Mouse (Mus musculus) cortical plate, adult 2 months (tissue): ENCODE measurements around the gene Pcgf5. TPM values are rescaled to one million over a fixed set of nuclear protein-coding genes. Genes with fewer than 3 reads are reported as not detected.
"Not testable (repeated sequence)": the region's sequence is repeated elsewhere in the genome, so short reads cannot be mapped to it uniquely, and the experiment has no call there.

Experiments
- H3K27ac ChIP-seq: fragments of 200-500 bp; 2 replicates; pipeline ENCODE4 v1.5.1; 2012; ENCODE audit warnings: low read length, control low read depth, inconsistent platforms; ENCODE audit not compliant: insufficient read depth
- H3K4me1 ChIP-seq: fragments of 200-500 bp; 2 replicates; pipeline ENCODE4 v1.6.1; 2011; ENCODE audit warnings: low read length; ENCODE audit not compliant: control insufficient read depth, insufficient read depth
- H3K4me3 ChIP-seq: fragments of 200-500 bp; 2 replicates; pipeline ENCODE4 v1.5.1; 2011; ENCODE audit warnings: mild to moderate bottlenecking, low read length, control low read depth; ENCODE audit not compliant: insufficient read depth
- CTCF ChIP-seq: fragments of 200-500 bp; IDR thresholded peaks from 2 replicates; pipeline ENCODE4 v1.5.1; 2011; ENCODE audit warnings: mild to moderate bottlenecking, control low read depth, low read length; ENCODE audit not compliant: insufficient read depth; ENCODE audit errors: extremely low read depth
- POLR2A ChIP-seq: fragments of 200-500 bp; IDR thresholded peaks from 2 replicates; pipeline ENCODE4 v1.6.1; 2011; ENCODE audit warnings: mild to moderate bottlenecking, low read length, control low read depth; ENCODE audit not compliant: insufficient read depth; ENCODE audit errors: extremely low read depth
- polyA plus RNA-seq: library from polyadenylated mRNA; depleted of rRNA; stranded (reverse); fragments of >200 nt; gene quantifications from 2 replicates; pipeline ENCODE4 v1.2.3, GENCODE M21; 2012

Pcgf5 gene
- polyA plus RNA-seq, 1 experiment, result 14.4 TPM

- Histone ChIP-seq H3K4me3 (no peak overlapping the region), H3K4me1 (peaks cover 2% of the 10 kb centered on the region; the same call in 1 of the 2 replicates), H3K27ac (no peak overlapping the region)
- TF ChIP-seq CTCF, result no peak
- TF ChIP-seq POLR2A, result no peak
These were observed 80.0 kb downstream of the Pcgf5 start for GRCm38 (mm10) chr19:36428116-36428515.

DNA sequence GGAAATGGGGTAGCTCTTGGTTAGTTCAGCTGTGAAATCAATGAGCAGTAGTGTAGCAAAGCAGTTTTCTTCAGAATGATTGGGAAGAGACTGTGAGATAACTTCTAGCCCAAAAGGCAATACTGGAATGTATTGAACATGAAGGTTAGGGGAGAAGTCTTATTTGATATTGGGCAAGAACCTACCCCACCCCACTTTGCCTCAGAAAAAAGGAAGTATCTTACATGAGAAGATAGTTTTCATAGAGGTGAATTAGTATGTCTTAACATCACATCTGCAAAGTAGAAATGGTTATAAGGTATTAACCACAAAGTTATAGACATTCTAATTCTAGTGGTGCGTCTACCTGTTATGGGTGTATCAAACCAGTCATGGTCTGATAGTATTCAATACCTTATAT, 81.2 kb downstream of the Pcgf5 start:
- H3K4me1 ChIP-seq, result peaks cover 2% of the 10 kb centered on the region; the same call in 1 of the 2 replicates
- no peak overlapping the region for H3K4me3 ChIP-seq
- TF ChIP-seq POLR2A (no peak), CTCF (no peak)
- no peak overlapping the region for H3K27ac ChIP-seq

DNA sequence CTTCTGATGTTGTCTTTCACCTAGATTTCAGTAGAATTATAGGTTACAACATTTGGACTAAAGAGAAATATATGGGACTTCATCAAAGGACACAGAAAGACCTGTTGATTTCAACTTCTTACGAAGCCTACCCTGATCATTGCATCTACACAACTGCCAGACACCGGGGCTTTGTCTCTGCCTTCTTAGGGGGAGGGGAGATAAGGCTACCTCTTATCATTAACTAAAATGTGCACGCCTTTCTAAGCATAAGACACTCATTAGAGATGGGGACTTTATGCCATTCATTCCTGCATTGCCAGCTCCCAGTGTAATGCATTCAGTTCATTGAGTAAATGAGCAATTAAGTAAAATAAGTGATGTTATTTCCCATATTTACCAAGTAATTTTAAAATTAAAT, 85.1 kb downstream of the Pcgf5 start:
- no peak for TF ChIP-seq CTCF
- TF ChIP-seq POLR2A, result no peak
- Histone ChIP-seq H3K4me3 (no peak overlapping the region), H3K4me1 (no peaks in the 10 kb centered on the region), H3K27ac (no peak overlapping the region)

GRCm38 (mm10) chr19:36439894-36440714, 92.0 kb downstream of the Pcgf5 start:
- Histone ChIP-seq H3K27ac (no peak overlapping the region), H3K4me3 (no peak overlapping the region), H3K4me1 (no peaks in the 10 kb centered on the region)
- peak; percentile 87 for TF ChIP-seq CTCF
- TF ChIP-seq POLR2A, result no peak

- no peak overlapping the region for H3K27ac ChIP-seq
- H3K4me3 ChIP-seq, result no peak overlapping the region
- TF ChIP-seq POLR2A (no peak), CTCF (no peak)
These were observed 103.0 kb downstream of the Pcgf5 start for GRCm38 (mm10) chr19:36450997-36451608.

DNA sequence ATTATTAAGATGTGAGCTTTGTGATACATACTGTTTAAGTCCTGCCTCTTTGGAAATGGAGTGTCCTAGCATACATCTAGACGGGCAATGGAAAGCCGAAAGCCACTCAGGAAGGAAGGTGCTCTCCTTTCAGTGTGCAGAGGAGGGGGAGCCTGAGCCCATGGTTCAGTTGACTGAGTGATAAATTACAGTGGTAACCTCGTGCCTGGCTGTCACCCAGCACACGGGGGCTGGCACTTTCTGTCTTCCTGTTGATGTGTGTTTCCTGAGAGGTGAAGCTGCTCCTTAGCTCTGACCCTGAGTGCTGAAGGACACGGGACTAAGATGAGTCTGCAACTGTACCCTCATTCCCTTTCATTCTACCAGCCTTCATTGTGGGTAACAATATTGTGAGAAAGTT, 103.6 kb downstream of the Pcgf5 start:
- TF ChIP-seq POLR2A, result no peak
- H3K4me1 ChIP-seq, result no peaks in the 10 kb centered on the region
- no peak overlapping the region for H3K4me3 ChIP-seq
- H3K27ac ChIP-seq, result no peak overlapping the region

More at GRCm38 (mm10) chr19:36450997-36451608, 103.0 kb downstream of the Pcgf5 start:
- H3K4me1 ChIP-seq, result no peaks in the 10 kb centered on the region

DNA sequence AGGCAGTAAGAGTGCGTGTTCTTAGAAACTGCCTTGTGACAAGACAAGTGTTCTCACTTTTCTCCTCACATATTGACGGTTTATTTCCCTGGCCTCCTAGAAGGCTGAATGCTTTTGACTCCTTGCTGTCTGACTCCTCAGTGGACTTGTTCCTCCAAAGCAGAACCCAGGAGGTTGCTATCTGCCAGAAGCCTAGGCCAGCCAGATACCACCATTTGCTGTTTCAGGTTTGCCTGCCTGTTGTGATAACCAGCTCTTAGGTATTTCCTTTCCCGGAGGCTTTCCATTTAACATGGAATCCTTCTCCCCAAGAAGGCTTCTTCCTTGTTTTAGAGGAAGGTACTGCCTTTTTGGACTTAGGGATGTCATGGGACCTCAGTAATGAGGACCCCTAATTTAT, 104.1 kb downstream of the Pcgf5 start:
- H3K4me3 ChIP-seq, H3K27ac ChIP-seq, H3K4me1 ChIP-seq: not testable (repeated sequence)

DNA sequence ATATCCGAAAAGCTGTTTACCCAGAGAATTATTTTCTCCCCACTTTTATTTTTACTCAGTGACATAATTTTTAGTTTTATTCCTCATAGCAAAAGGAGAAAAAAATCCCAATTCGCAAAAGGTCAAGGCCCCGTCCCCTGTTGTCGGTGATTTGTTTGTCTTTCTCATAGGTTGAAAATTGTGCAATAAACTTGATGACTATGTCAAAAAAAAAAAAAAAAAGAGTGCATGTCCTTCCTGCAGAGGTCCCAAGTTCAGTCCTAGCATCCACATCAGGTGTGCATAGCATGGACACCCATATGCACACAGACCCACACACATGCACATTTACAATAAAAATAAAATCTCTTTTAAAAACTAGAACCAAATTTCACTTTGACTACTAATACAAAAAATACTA, 105.3 kb downstream of the Pcgf5 start:
- no peak for TF ChIP-seq CTCF
- TF ChIP-seq POLR2A, result no peak
- Histone ChIP-seq H3K27ac (no peak overlapping the region), H3K4me3 (no peak overlapping the region), H3K4me1 (no peaks in the 10 kb centered on the region)

- TF ChIP-seq POLR2A (no peak), CTCF (peak; percentile 73)
- no peak overlapping the region for H3K4me3 ChIP-seq
- H3K27ac ChIP-seq, result no peak overlapping the region
- H3K4me1 ChIP-seq, result no peaks in the 10 kb centered on the region
These were observed 122.0 kb downstream of the Pcgf5 start for GRCm38 (mm10) chr19:36470106-36470505.

- H3K27ac ChIP-seq, result no peak overlapping the region
- H3K4me3 ChIP-seq, result no peak overlapping the region
- no peaks in the 10 kb centered on the region for H3K4me1 ChIP-seq
- no peak for TF ChIP-seq POLR2A
- TF ChIP-seq CTCF, result no peak
These were observed 123.2 kb downstream of the Pcgf5 start for GRCm38 (mm10) chr19:36471325-36471724.
